Mouse (Mus musculus) spleen, embryonic (tissue): ENCODE measurements around the gene Zbtb22.

Source experiments
- CTCF ChIA-PET: fragments of 350-600 bp; sonication (Branson Sonifier 250); formaldehyde crosslinking; loops from one replicate; lab custom pipeline; 2022; lab: Charles Lee

Zbtb22 gene

GRCm38 (mm10) chr17:33957493-33957892 lies 41.8 kb downstream of the Zbtb22 start:
- CTCF ChIA-PET = interaction anchor here (0.7 kb wide), 1 partner anchor 1298 kb away, joined by 3 read pairs; no protein-coding TSS in a partner anchor

GRCm38 (mm10) chr17:33958451-33958850 lies 42.7 kb downstream of the Zbtb22 start:
- CTCF ChIA-PET = no interaction called here

GRCm38 (mm10) chr17:33959135-33959534 lies 43.4 kb downstream of the Zbtb22 start:
- CTCF ChIA-PET = no interaction called here

DNA sequence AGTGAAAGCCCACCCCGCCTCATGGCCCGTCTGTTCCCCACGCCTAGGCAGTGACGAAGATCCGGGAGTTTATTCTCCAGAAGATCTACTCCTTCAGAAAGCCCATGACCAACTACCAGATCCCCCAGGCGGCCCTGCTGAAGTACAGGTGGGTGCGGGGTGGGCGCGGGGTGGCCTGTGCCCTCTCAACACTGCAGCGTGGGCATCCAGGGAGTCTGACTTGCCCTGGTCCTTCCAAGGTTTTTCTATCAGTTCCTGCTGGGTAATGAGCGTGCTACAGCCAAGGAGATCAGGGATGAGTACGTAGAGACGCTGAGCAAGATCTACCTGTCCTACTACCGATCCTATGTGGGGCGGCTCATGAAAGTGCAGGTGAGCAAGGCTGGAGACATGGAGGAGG lies 44.2 kb downstream of the Zbtb22 start:
- CTCF ChIA-PET = no interaction called here

DNA sequence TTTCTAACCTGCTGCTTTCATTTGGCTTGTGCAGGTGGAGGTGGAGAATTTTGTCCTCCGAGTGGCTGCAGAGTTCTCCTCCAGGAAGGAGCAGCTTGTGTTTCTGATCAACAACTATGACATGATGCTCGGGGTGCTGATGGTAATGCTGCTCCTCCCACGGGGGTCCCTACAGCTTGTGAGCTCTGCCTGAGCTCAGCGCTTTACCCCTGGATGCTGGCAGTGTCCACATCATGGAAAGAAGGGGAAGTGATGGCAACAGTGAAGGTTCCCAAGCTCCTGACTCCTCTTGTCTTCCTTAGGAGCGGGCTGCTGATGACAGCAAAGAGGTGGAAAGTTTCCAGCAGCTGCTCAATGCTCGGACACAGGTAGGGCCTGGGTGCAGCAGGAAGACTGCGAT lies 47.2 kb downstream of the Zbtb22 start:
- CTCF ChIA-PET = no interaction called here

- CTCF ChIA-PET = no interaction called here
These were observed 49.6 kb downstream of the Zbtb22 start for GRCm38 (mm10) chr17:33965082-33965845.

- CTCF ChIA-PET = no interaction called here
These were observed 50.3 kb downstream of the Zbtb22 start for GRCm38 (mm10) chr17:33965846-33966550.

GRCm38 (mm10) chr17:33968489-33968888 lies 52.8 kb downstream of the Zbtb22 start:
- CTCF ChIA-PET = interaction anchor here (1.3 kb wide), 1 partner anchor 9 kb away, joined by 6 read pairs; no protein-coding TSS in a partner anchor
